Mouse (Mus musculus): ENCODE measurements around the gene Akap13.

- TF ChIP-seq EP300 (IDR thresholded peaks at IDR 0.05; ENCODE audit: insufficient read depth, low read depth, low read length), result no peak
- no peak for TF ChIP-seq CTCF (IDR thresholded peaks at IDR 0.05)
- no peak for TF ChIP-seq POLR2A (IDR thresholded peaks at IDR 0.05; ENCODE audit: insufficient read depth, low read depth, low read length)
Observed at GRCm38 (mm10) chr7:75427322-75427721, 28.0 kb upstream of the Akap13 start.

All from heart, adult 2 months (tissue).